Mouse (Mus musculus): ENCODE data around the gene Gm17482.

- TF ChIP-seq POLR2A (IDR thresholded peaks at IDR 0.05; ENCODE audit: insufficient read depth, low read length) (no peak), EP300 (IDR thresholded peaks at IDR 0.05; ENCODE audit: insufficient read depth, low read depth, low read length) (no peak), CTCF (IDR thresholded peaks at IDR 0.05; ENCODE audit: low read depth, low read length) (no peak)
Measured at GRCm38 (mm10) chr6:115210187-115210586, 17.0 kb upstream of the Gm17482 start.
